Mouse (Mus musculus): Measurements from ENCODE around the gene Litaf.

Litaf gene

DNA sequence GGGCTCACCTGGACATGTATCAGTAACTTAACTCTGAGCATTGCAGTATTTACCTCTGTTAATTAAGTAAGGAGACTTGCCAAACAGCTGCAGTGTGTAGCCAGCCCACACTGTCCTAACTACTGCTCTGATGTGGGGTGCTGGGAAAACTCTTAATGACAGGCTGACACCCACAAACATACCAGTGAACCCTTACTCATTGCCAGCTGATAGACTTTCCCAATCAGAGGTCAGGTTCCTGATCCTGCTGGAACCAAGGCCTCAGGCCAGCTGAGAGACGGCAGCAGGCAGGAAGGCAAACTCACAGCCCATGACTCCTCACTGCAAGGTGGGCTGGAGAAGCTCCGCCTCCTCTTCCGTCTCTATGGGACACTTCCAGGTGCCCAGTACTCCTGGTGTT lies 113.1 kb downstream of the Litaf start:
- no peak for DNase-seq

DNA sequence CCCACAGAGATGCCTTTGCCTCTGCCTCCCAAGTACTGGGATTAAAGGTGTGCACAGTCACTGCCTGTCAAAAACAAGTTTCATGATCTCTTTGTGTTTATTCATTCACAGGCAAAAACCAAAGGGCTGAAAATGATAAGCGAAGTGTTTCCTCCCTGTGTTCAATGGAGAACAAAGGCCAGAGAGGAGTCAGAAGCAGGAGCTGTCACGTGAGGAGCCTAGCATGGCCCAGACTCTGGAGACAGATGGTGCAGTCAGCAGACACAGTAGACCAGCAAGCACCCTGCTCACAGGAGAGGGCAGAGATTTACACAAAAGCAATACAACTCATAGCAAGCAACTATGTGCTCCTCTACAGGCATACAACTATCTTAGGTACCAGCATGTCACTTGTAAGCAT lies 113.9 kb downstream of the Litaf start:
- DNase-seq: no peak

DNA sequence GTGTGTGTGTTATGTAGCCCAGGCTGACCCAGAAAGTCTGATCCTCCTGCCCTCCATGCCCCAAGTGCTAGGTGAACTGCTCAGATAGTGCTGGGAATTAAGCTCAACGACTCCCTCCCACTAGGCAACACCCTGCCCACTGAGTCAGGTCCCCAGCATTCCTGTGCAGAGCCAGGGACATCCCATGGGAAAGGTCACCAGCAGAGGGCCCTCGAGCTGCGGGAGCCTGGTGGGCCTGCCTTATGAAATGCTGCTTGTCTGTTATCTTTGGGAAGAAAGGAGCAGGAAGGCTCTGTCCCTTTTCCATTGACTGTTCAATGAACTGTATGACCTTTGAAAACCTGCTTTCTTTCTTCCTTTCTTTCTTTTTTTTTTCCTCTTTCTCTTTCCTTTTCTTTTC lies 114.4 kb downstream of the Litaf start:
- peak; percentile 50 for DNase-seq

DNA sequence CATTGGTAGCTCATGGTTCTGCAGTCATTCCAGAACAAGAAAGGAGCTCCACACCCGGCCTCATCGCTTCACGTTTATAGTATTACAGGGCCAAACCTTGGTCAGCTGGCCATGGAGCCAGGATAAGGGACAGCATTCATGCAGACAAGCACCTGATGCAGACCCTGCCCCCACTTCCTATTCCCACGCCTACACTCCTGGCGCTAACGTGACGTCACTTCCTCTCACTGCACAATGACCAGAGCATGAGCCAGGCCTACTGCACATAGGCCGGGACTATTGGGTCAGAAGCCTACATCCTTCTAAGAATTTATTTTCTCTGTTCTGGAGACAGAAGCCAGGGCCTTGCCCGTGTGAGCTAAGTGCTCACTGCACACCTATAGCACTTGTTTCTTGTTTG lies 115.4 kb downstream of the Litaf start:
- DNase-seq: no peak

DNA sequence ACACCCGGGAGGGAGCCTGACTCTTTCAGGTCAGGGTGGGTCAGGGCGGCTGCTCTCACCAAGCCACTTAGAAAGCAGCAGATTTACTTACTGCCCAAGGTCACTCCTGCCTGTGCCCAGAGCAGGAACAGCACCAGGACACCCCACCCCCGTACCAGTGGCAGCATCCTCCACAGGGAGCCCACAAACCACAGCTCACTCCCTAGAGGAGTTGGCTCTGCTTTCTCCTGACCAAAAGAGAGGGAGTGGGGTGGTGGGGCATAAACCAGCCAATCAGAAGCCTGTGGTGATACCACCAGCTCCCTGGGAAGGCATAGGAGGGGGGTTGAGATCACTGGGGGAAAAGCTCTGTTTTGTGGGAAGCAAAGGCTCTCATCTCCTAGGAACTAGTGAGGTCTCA lies 118.2 kb downstream of the Litaf start:
- no peak for DNase-seq

DNA sequence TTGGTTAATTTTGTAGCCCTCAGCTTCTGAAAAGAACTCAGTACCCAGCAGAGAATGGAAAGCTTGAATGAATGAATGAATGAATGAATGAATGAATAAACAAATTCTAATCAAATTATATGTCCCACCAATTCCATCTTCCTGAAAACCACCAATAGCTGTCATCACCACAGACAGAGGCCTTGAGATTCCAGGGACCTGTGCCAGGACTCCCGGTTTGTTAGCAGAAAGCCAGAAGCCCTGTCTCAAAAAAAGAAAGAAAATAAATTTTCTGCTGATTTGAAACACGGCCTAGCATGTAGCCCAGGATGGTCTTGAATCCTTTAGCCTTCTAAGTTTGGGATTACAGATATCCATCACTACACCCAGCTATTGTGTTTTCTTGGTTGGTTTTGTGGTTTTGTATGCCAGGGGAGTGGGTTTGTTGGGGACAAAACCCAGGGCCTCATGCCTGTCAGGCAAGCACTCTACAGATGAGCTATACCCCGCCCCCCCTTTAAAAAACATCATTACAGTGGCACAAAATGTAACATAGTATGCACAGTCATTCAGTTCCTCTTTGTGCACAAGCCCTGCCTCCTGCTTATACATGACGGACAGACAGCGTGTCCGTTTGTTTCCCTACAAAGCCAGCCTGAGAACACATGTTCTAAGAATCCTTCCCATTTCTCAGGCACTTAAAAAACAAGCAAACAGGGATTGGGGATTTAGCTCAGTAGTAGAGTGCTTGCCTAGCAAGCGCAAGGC lies 120.4 kb downstream of the Litaf start:
- no peak for DNase-seq

DNA sequence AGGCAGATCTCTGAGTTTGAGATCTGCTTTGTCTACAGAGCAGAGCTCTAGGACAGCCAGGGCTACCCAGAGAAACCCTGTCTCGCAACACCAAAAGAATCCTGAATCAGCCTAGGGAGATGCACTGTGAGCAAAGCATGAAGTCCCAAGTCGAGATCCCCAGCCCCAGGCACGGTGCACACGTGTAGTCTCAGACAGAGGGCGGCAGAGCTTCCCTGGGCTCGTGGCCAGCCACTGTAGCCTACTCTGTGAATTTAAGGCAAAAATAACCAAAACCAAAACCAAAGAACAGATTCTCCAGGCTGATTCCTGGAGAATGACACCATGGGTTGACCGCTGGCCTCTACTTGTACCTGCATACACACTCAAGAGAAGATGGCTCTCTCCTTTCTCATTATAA lies 121.4 kb downstream of the Litaf start:
- no peak for DNase-seq

DNA sequence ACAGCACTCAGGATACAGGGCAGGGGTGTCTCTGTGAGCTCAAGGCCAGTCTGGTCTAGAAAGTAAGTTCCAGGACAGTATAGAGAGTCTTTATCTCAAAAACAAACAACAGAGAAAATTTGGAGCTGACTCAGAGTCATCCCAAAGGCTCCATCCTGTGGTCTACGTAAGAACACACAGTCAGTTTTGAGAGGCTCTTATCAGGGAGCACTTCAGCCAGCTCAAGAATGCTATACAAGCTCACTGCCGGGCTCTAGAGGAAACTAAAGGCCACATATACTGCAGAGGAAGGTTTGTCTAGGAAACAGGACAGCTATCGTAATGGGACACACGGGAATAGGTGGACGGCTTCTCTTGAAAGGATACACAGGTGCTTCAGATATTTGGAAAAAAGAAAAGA lies 122.7 kb downstream of the Litaf start:
- no peak for DNase-seq

DNA sequence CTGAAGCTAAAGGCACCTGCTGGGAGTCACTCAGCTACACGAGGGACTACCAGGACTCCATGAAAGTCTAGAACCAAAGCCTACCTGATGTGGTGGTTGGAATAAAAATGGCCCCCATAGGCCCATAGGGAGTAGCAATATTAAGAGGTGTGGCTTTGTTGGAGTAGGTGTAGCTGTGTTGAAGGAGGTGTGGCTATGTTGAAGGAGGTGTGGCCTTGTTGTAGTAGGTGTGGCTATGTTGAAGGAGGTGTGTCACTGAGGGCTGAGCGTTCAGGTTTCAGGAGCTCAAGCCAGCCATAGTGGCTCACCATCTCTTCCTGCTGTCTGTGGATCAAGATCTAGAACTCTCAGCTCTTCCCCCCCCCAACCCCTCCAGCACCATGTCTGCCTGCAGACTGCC lies 125.3 kb downstream of the Litaf start:
- DNase-seq: no peak

DNA sequence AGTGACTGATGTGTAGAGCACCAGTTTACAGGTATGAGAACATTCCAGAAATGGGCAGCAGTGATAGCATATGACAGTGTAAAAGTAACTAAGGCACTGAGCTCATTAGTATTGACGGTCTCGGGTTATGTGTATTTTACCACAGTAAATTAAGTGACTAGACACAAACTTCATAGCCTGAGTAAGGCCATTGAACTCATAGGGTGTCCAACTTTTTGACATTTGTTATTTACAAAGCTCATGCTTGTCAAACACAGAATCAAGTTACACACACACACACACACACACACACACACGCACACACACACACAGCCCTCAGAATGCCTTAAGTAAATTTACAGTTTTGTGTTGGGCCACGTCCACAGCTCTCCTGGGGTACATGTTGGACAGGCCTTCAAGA lies 126.0 kb downstream of the Litaf start:
- DNase-seq: no peak

DNA sequence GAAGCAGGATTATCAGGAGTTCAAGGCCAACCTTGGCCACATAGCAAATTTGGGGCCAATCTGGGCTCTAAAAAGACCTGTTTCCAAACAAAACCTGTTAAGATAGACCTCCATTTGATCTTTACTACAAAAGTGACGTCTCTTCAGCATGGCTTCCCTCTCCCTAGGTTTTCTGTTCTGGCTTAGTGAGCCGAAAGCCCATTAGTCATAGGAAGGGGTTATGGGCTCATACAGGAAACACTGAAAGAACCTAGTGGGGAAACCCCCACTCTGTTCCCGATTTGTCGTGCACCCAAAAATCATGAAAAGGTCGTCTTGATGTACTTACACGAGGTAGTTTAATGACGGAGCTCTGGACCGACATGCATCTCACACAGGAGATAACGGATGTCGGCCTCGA lies 128.5 kb downstream of the Litaf start:
- no peak for DNase-seq

DNA sequence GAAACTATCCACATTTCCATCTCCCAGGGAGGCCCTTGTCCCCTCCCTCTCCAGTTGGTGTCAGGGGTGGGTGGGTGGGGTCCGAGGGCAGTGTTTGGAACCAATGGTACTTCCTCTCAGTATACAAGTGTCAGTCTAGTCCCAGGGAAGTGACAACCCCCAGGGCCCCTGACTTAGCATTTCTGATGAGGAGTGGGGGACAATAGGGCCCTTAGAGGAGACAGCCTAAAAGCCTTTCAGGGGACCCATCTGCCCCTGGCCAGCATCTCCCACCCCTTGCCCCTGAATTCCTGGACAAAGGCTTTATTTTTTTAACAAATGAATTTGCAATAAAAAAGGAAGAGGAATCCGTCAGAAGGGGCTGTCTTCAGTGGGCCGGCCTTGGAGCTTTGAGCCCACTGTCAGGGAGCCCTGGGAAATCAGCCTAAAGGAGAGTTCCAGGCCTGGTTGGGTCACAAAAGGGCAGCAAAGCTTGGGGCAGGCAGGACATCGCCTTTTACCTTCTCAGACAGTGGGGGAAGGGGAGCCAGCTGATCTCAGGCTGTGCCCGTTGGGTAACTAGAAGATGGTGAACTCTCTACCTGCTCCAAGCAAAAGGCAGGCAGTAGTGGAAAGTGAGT lies 129.1 kb downstream of the Litaf start:
- no peak for DNase-seq

DNA sequence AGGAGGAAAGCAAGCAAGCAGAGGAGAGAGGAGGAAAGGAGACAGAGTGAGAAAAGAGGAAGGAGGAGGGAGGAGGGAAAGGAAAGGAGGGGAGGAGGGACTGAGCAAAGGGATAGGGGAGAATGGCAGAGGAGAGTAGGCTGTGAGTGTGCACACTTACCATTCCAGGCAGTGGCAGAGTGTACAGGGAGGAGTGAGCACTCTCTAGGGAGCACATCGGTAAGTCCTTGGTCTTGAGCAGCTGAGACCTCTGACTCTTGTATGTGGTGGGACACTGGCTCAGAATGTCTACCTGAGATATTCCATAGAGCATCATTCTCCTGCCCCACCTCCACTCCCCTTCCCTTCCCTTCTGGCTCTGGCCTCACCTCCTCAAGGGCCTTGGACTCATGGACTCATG lies 131.9 kb downstream of the Litaf start:
- DNase-seq: no peak

DNA sequence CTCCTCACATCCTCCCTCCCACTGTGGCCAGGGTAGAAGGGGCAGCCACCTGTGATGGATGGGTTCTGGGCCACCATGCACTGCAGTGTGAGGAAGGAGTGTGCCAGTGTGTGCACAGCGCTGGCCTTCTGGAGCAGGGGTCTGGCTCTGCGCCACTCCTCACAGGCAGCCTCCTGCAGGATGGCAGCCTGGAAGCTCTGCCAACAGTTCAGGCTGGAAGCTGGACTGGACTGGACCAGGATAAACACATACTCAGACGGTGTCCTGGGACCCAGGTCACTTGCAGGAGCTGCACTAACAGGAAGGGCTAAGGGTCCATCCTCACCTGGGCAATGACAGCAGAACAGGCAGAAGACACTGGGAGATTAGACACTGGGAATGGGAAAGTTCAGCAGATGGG lies 132.6 kb downstream of the Litaf start:
- DNase-seq: no peak

DNA sequence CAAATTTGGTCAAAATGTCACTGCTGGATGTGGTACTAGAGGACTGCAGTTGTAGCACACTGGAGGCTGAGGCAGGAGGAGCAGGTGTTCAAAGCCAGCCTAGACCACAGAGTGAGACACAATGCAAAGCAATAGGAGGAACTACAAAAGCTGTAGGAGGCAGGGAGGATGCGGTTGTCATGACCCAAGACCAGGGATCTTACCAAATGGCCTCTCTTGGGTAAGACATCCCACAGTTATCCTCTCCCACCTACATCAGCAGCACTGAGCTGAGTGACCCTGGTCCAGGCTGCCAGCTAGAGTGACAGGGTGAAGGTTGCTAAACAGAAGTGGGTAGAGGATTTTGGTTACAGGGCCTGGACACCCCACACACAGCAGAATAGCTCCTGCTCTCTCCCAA lies 138.9 kb downstream of the Litaf start:
- no peak for DNase-seq

DNA sequence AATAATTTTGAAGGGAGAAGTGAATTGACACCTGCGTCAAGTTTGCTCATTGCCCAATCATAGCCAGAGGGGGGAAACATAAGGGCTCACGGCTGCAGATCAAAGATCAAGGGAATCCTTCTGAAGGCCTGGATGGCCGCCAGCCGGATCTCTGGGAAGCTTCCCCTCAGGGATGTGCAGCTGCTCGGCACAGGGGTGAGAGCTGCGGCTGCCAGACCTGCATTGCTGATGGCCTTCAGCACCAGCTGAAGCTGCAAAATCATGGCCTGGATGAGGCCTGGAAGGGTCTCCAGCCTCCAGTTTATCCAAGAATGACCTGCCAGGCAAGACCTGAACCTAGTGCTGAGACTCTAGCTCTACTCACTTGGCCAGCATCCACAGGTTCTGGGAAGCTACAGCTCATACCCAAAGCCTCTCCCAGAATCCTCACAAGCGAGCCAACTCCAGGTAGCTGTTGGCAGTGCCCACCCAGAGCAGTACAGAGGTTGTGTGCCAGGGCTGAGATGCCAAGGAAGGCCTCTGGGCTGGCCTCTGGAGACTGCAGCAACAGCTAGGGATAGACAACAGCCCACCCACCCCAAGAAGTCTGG lies 140.3 kb downstream of the Litaf start:
- DNase-seq: peak; percentile 11

DNA sequence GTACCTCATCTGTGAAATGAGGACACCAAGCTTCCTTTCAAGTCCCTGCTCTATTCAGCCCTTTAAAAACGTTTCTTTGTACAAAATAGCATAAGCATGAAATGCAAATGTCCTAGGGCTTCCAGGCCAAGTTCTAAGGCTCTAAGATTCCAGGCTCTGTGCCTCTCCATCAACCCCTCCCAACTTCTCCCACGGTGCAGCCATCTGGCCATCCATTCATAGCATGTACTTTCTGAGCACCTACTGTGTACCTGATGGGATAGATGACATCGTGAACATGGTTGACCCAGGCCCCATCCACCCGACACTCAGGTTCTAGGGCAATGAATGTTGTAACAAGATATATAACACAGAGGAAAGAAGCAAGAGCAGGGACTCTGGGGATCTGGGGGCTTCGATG lies 142.4 kb downstream of the Litaf start:
- DNase-seq: no peak

DNA sequence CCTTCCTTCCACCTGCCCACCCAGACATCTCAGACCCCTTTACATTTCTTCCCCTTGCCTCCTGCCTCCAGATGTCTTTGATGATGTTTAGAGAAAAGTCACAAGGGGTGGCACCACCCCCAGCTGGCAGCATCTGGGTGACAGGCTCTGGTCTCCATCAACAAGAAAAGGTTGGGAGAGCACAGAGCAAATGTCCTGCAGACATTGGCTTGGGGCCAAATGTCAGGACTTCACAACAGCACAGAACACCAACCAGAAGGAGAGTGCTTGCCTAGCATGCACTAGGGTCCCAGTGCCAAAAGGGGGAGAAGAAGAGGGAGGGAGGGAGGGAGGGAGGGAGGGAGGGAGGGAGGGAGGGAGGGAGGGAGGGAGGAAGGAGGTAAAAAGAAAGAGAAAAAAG lies 146.1 kb downstream of the Litaf start:
- DNase-seq: no peak

DNA sequence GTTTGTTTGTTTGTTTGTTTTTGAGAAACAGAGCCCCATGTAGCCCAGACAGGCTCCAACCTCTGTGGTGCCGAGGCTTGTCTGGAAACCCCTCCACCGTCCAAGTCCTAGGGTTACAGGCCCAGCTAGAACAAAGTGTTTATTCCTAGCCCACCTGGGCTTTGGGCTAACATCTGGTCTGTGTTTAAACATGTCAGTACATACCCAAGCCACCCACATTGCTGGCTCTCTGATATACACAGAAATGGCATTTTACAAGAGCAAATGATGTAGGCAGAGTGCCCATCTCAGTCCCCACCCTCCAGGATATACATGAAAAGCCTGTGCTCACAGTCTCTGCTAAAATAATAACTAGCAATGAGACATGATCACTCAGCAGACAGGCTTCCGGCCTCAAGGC lies 149.7 kb downstream of the Litaf start:
- DNase-seq: no peak

DNA sequence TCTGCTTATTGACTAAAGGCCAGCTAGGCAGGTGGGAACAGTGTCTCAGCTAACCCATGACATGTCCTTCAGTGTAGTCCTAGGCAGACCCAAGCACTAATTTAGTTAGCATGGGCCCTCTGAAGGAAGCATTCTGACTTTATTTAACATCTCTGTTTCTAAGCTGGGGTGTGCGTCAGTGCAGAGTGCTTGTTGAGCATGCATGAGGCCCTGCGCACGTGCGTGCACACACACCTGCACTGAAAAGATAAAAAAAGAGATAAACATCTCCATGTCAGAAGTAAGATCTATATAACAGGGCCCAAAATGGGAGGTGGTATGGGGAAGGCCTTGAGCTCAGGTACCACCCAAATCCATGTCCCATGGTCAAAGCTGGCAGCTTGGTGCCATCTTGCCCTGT lies 150.9 kb downstream of the Litaf start:
- no peak for DNase-seq

DNA sequence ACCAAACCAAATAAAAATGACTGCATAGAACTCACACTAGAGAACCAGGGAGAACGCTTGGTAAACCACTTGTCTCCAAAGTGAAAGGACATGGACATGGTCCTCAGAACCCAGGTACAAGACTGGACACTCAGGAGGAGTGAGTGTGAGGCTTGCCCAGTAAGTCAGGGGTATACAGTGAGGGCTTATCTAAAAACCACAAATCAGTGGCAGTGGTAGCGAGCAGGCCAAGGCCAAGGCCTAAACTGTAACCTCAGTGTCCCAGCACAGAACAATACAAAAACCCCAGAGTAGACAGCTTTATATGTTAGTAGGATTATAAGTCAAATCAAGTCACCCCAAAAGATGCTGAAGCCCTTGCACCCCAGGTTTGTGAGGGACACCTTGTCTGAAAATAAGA lies 154.9 kb downstream of the Litaf start:
- no peak for DNase-seq

DNA sequence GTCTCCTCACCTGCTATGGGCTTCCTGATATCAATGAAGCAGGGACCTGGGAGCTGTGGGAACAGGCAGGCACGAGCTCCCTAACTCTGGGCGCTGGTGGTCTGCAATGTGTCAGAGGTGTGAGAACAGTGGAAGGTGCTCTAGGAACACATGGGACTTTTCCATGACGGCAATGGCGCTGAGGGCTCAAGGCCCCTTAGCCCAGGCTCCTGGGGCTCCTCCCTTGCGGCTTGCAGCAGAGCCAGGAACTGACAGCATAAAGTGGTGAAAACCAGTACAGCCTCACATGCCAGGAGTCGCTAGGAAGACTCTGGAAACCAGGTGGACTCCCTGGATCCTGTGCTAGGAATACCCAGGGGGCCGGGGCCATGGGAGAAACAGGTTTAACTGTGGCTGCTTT lies 155.4 kb downstream of the Litaf start:
- DNase-seq: no peak
